Mouse (Mus musculus) gastrocnemius, postnatal 14 days (tissue): ENCODE results near the gene S100a6. TPM values are rescaled to one million over a fixed set of nuclear protein-coding genes. Genes with fewer than 3 reads are reported as not detected.

Experiments used
- DNase-seq: peaks from one replicate; pipeline ENCODE4 v3.0.0; 2021; ENCODE audit warnings: mixed read lengths
- intact Hi-C: fragments of 180-260 bp; cut with DNase I; formaldehyde crosslinking; loops from one replicate; pipeline ENCODE4 v1.15.1; 2025; ENCODE audit warnings: low total_unique reads
- long read RNA-seq, 2 experiments: library from polyadenylated mRNA; stranded (forward); transcript quantifications; one replicate each; pipeline ENCODE4 v2.0.0; 2021
- total RNA-seq, 2 experiments: library from RNA; stranded (reverse); gene quantifications; 2 replicates each; pipeline ENCODE4 v1.2.3; 2021

The S100a6 gene
- total RNA-seq: 10 to 100 TPM; 69.9 to 95.9 TPM
- long read RNA-seq, experiment 1, transcript S100a6-201 (3 exons, 731 nt): major isoform, 10 of 13 reads
- long read RNA-seq, experiment 1, partial matches to known transcripts: 2 of 13 reads
- long read RNA-seq, experiment 1, other reads (novel, unspliced or antisense): 1 of 13 reads
- long read RNA-seq, experiment 2, transcript S100a6-201 (3 exons, 731 nt): major isoform, 10 of 11 reads
- long read RNA-seq, experiment 2, partial matches to known transcripts: 0 of 11 reads
- long read RNA-seq, experiment 2, other reads (novel, unspliced or antisense): 1 of 11 reads

DNA sequence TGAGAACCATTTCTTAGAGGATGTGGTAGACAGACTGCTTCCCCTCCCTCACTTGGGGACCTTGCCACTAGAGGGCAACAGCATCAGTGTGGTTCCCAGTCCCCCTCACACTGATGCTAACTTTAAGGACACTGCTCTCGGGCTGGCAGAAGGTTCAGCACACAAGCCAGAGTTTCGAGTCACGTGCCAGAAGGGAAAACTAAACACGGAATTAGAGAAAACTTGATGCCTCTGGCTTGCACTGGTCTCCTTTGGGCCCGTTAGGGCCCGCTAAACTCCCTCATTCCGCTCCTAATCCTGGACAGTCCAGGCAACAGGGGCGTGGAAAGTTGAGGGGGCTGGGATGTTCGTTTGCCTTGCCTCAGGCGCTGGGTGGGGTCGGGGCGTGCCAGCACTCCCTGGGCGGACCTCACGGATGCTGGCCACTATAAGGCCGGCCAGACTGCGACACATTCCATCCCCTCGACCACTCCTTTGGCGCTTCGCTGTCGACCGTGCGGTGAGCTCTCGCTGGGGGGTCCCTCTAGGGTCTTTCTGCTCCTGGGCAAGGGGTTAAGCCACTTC lies at the start of gene S100a6:
TSS of gene S100a6 (plus strand) at position 155 of the 564 bp plus-strand sequence.
- intact Hi-C loops: no loop called here

DNA sequence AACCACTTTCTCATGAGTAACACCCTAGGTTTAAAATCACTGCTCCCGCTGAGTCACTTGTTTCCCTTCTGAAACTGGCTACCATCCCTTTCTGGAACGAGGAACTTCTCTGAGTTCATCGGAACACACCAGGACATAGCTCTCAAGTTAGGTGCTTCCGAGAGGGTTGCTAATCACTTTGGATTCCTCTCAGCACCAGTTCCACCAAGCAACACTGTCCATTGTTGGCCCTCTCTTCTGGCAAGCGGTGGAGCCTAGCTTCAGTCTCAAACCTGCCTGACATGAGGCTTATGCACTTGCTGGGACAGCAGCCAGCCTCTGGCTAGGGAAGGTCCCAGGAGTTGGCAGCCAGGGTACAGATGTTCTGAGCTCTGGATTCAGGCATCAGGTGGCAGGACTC lies 38.0 kb upstream of the S100a6 start:
- peak; percentile 48 for DNase-seq
- intact Hi-C loops: no loop called here

More for the DNA sequence above, at the start of gene S100a6:
- DNase-seq: peak; percentile 83

DNA sequence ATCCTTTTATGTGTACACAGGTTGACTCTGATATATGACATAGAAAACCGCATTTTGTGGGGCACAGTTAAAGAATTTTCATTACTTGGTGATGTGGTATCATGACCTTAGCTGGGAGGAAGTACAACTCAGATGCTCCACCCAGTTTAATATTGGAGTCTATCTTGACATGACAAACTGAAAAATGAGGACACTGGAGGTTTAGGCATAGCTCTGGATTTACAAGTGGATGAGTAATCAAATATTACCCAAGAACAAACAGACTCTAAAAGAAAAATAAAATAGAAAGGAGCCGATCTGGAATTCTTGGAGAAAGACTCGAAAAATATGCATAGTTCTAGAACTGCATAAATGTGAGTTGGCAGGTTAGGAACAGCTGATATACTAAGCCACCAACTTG lies 37.4 kb upstream of the S100a6 start:
- no peak for DNase-seq
- intact Hi-C loops: no loop called here

DNA sequence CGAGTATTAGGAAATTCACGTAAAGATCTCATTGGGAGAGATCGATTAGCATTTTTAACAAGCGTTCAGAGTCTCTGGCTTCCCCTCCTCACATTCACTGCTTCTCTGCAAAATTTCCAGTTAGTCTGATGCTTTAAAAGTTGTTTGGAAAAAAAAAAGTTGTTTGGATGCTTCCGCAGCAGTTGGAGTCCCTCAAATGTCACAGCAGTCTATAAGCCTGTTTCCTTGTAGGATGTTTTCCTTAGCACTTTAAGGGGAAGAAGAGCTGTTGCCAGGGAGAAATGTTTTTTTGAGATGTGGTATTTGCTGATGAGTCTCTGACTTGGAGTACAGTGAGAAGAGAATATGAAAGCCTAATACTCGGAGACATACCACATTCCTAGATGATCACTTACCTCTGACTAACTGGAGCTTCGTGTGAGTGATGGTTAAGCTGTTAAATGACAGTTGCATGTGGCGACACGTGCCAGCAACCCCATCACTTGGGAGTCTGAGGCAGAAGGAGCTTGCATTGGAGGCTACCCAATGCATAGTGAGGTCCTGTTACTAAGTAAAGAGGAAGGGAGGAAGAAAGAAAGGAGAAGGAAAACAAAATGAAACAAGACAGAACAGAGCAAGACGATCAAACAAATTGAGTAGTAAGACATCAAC lies 36.2 kb upstream of the S100a6 start:
- DNase-seq: no peak
- intact Hi-C loops: no loop called here

DNA sequence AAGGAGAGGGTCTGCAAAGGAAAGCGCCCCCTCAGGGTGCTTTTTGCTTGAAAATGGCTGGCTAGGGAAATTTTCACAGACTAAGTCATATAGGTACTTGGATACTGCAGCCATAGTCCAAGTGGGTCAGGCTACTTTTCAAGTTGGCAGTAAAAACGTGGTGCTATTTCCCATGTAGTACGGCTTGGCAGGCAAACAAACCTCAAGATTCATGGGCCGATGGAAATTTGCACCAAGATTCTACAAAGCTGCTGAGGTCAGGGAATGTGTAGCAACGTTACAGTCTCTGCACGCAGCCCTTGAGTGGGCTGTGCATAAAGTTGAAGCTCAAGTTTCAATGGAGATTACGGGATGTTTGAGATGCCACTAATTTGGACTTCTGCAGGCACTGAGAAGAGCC lies 33.2 kb upstream of the S100a6 start:
- intact Hi-C loops: no loop called here
- no peak for DNase-seq

DNA sequence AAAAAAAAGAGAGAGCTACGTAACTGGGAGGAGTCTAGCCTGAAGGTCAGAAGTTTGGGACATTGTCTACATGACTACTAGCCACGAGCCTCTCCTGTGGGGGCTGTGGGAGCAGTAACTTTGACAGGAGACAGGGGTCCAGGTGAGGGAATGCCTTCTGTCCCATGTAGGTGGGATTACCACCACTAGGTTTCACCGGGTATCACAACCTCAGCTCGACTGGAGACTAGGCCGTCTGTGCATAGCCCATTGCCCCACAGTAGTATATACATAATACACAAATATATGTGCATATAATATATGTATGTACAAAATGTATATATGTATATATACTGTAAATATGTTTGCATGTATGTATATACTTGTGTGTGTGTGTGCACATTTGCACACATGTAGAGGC lies 31.5 kb upstream of the S100a6 start:
- intact Hi-C loops: loop anchor here (5.0 kb wide), 2 partner anchors 36 to 54 kb away; partner anchors contain the start of gene S100a14
- no peak for DNase-seq

DNA sequence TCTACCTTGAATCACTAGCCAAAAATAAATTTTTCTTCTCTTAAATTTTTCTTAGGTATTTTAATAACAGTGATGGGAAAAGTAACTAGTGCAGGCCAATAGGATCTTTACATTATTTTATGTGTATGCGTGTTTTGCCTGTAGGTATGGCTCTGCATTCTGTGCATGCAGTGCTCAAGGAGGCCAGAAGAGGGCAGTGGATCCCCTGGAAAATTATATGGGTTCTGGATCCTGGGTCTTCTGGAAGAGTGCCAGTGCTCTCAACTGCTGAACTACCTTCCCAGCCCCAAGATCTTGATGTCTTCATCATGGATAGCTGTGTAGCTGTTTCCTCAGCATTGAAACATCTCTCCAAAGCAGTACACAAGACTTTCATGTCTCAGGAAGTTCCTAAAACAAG lies 30.5 kb upstream of the S100a6 start:
- intact Hi-C loops: loop anchor here (5.0 kb wide), 2 partner anchors 35 to 55 kb away; partner anchors contain the start of gene S100a14
- DNase-seq: no peak

DNA sequence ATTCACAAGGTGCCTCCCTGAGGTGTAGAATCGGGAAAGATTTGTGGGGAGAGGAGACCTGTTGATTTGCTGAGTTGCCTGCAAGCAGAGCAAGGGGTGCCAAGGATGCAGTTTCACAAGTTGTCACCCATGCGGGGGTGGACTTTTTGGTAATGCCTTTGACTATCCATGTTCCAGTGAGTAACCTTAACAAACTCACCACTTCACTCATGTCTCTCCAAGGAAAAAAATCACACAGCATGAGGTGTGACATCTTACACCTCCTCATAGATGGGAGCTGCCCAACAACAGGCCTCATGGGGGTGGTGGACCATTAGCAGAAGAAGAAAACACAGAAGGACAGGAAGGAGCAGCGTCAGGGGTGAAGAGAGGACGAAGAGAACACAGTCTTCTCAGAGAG lies 30.1 kb upstream of the S100a6 start:
- intact Hi-C loops: loop anchor here (5.0 kb wide), 2 partner anchors 35 to 55 kb away; partner anchors contain the start of gene S100a14
- no peak for DNase-seq

DNA sequence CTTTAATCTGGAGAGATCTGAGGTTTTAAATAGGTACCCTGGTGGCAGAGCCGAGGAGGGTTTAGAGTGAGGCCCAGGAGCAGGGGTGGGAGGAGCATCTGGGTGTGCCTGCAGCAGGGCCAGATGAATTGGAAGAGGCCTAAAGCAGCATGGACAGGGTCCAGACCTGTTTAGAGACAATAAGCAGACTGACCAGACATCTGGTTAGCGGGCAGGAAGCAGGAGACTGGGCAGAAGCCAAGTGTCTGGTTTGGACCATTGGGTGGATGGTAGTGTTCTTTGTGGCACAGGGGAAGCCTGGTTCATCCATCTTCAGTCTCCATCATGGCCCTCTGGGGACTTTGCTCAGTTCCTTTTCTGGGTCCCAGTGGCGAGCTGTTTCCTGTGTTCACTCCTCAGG lies 28.8 kb upstream of the S100a6 start:
- no peak for DNase-seq
- intact Hi-C loops: loop anchor here (5.0 kb wide), 2 partner anchors 33 to 57 kb away; partner anchors contain the start of gene S100a14

DNA sequence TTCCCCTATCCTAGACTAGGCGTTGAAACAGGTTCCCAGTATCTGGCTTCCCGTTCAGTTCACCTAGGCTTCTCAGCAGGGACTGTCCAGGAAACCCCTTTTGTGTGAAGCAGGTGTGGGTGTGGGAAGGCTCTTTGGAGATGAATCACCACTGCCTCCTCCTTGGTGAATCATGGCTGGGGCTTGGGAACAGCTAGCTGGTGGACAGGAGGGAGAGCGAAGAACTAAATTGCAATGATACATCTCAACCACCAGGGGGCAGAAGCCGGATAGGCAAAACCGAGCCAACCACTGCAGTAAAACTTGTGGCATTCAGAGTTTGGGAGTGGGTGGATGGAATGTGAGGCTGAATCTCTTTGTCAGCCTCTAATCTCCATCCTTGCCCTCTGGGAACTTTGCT lies 27.1 kb upstream of the S100a6 start:
- intact Hi-C loops: no loop called here
- DNase-seq: peak; percentile 63

DNA sequence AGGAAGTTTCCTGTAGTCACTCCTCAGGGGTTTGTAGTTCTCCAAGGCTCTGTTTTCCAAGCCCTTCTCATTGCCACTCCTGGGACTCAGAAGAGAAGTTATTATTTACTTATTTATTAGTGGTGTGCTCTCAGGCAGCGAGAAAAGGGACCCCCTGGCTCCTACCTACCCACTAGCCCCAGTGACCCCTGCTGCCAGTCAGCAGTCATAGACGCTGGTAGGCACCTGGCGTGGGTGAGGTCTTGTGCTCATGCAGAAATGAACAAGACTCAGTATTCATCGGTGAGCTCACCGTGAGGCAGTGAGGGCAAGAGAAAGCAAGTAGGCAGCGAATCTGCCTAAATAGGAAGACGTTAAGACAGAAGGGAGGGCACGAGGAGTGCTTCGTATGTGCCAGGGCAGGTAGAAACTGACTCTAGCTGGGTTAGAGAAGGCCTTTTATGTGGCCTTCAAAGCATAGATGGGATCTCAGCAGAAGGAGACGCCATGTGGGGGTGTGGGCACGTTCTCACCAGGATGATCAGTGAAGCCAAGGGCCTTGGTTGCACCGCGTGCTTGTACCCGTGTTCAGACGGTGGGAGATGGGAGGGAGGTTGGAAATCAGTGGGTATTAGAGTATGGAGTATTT lies 26.6 kb upstream of the S100a6 start:
- DNase-seq: no peak
- intact Hi-C loops: no loop called here

DNA sequence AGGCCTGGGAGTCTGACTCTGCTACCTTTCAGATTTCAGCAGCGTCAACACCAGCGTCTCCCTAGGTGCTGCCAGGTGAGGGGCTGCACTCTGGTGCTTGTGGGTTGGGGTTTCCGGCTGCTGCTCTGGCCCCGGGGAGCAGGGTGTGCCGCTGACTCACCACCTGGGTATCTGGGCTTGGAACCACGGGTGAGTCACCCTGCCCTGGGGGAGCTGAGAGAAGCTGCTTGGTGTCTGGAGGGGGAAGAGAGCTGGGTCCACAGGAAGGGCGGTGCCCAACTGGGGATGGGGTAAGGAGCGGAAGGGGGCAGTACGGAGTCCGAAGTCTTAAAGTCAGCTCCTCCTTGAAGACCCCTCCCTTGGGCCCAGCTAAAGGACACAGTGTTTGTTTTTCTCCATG lies 25.8 kb upstream of the S100a6 start:
- intact Hi-C loops: no loop called here
- DNase-seq: peak; percentile 83

DNA sequence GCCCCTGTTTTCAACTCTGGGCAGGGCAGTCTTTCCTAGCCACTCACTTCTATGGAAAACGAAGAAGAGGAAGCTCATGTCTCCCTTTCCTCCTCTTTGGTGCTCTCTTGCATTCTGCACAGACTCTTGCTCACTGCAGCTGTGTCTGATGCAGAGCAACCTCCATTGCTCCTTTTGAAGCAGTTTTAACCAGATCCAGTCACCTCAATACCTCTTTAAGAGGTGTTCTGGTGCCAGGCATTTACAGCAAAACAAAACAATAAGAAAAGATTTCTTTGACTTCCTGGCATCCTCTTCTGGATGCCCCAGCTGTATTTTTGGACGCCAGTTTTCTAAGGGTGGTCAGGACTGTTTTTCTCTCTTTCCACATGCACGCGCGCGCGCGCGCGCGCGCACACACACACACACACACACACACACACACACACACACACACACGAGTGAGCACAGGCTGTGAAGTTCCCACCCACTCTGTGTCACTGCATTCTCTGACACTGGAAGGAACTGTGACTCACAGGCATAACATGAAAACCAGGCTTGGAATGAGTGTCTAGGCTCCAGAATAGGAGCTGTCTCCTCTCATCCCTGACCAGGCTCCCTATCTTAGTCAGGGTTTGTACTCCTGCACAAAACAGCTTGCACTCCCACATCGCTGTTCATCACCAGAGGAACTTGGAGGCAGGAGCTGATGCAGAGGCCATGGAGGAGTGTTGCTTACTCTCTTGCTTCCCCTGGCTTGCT lies 25.2 kb upstream of the S100a6 start:
- intact Hi-C loops: no loop called here
- peak; percentile 11 for DNase-seq

DNA sequence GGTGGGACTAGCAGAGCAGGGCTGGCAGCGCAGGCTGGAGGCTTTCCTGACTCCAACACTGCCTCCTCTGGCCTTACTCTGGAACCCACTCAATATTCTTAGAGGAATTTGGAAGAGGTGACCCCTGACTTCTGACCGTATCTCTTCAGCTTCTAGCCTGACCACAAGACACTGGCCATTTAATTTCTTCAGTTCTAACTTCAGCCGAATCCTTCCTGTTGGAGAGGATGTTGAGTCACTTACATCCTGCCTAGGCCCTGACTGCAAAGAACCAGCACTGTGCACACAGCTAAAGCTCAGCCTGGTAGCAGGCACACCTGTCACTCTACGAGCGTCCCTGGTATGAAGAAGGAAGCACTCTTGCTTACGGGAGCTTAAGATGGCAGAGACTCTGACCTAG lies 23.3 kb upstream of the S100a6 start:
- intact Hi-C loops: no loop called here
- DNase-seq: no peak

DNA sequence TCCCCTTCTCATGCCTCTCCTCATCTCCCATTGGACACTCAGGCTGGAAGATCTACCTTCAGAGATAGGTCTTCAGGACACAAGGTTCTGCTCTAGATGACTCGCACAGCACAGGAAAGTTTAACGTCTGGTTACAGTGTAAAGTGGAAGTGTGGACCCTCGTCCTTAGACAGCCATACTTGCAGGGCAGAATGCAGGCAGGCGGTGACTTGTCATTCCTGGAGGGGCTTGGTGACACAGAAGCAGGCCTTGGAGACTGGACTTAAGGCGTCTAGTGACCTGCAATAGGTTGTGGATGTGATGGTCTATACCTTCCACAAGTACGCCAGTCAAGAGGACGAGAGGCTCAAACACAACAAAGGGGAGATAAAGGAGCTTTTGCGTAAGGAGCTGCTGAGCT lies 22.7 kb upstream of the S100a6 start, which contains the start of gene S100a2:
TSS of gene S100a2 (plus strand) at position 301 of the 400 bp plus-strand sequence.
- DNase-seq: no peak
- intact Hi-C loops: no loop called here

DNA sequence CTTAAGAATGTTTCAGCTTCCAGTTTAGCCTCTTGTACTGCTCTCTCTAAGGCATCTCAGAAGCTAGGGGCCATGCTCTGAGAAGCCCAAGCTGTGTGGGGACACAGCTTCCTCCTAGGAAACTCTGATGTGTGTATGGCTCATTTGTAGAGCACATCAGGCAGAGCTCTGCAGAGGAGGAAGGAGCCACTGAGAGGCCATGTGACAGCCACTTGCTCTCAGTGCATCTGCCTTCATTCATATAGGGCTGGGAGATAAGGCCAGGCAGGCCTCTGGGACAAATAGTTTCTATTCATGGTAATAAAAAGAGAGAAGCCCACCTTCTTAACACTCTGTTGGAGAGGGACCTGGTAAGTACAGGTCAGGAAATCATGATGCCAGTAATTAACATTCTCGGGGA lies 18.2 kb upstream of the S100a6 start:
- intact Hi-C loops: no loop called here
- no peak for DNase-seq

DNA sequence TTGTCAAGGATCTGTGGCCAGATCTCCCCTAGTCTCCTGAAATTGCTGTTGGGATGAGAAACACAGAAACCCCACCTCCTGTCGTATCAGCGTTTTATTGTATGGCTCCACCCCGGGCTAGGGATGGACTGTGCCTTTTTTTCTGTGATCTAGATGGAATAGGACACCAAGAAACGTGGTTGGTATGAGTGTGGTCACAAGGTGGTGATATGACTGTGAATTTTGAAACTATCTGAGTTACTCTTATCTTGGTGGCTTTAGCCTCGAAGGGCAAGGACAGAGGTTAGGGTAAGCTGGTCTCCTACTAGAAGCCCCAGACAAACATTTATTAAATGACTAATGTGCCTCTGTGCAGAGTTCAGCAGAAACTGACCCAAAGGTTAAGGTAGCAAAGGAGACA lies 17.1 kb upstream of the S100a6 start:
- no peak for DNase-seq
- intact Hi-C loops: no loop called here

DNA sequence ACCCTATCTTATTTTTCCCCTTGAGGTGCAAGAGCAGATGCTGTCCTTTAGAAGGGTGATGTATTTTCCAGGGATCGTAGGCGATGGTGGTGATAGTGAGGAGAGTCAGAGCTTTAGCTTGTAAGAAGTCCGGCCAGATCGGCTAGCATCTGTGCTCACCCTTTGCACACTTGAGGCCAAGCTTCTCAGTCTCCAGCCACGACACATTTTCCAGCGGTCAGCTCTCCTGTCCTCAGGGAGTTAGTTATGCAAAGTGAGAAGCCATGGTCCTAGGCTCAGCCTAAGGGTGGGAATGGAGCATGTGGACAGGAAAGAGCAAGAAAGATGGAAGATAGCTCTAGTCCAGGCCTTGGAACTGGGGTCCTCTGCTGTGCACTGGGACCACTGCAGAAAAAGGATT lies 15.9 kb upstream of the S100a6 start:
- intact Hi-C loops: no loop called here
- DNase-seq: no peak

DNA sequence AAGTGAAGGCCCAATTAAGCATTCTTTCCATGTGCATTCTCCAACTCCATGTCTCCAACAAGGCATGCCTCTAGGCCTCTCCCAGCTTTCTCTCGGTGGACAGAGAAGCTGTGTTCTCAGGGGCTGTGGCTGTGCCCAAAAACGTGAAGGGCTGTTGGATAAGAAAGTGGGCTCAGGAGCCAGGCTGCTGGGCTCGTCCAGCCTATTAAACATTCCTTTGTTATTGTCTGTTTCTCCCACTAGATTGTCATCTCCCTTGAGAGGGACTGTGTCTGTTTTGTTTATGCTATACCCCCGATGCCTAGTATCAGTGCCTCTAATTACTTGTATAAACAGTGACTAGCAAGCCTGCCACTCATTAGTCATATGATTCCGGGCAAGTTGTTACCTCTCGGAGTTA lies 14.9 kb upstream of the S100a6 start:
- intact Hi-C loops: no loop called here
- no peak for DNase-seq

DNA sequence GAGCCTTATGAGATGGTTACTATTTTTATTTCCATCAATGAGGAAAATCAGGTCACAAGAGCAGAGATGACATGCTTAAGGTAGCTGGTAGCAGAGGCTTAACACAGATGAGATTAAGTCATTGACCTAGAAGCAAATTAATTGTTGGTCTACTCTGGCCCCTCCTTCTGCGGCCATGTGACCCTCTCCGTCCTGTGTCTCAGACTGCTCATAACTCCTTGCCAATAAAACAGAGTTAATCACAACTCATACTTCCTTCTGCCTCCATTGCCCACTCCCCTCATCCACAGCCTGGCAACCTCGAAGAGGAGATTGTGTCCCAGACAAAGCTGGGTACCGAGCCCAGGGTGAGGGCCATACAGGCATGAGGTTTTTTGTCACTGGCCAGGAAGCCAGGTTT lies 14.5 kb upstream of the S100a6 start:
- no peak for DNase-seq
- intact Hi-C loops: no loop called here
